In genomic region chr15:81131152-81131551, GRCm38 (mm10) we compare ENCODE assay signal across 23 mouse cellular contexts. TPM values are rescaled to one million over a fixed set of nuclear protein-coding genes. Genes with fewer than 3 reads are reported as not detected.
A peak's percentile ranks its signal among the peaks of the same experiment; 100 is the strongest.
DNase-seq lines count a peak whose midpoint lies in the region; ATAC-seq and TF ChIP-seq lines count a peak whose summit lies in the region.
"Had no signal": no experiment of that assay in that cellular context is flagged by ENCODE, and none has a peak within 500 bp of the region (broad histone marks: within the 10 kb centered on the region; RNA-seq: fewer than 3 reads in every experiment).

No protein-coding gene starts in this region.

- no peaks in the 10 kb centered on the region for H3K27me3 ChIP-seq in forebrain, embryonic 11.5 days (ENCODE audit: control insufficient read depth, insufficient read depth, low read length)
- H3K27me3 ChIP-seq in stomach, postnatal 0 days (ENCODE audit: control insufficient read depth, insufficient read depth, low read length) = no peaks in the 10 kb centered on the region
- H3K27me3 ChIP-seq: CH12.LX; embryonic facial prominence, embryonic 12.5 days; forebrain, embryonic 12.5 days; heart, embryonic 13.5 days; hindbrain, embryonic 12.5 days; intestine, embryonic 15.5 days; Patski had no signal

- H3K36me3 ChIP-seq in forebrain, embryonic 11.5 days (ENCODE audit: control insufficient read depth, insufficient read depth, low read length) = no peaks in the 10 kb centered on the region
- H3K36me3 ChIP-seq in stomach, postnatal 0 days (ENCODE audit: control insufficient read depth, insufficient read depth, low read length) = no peaks in the 10 kb centered on the region
- H3K36me3 ChIP-seq: embryonic facial prominence, embryonic 12.5 days; forebrain, embryonic 12.5 days; heart, embryonic 13.5 days; hindbrain, embryonic 12.5 days; intestine, embryonic 15.5 days had no signal

- no peak for DNase-seq in layer of hippocampus, adult 2 months (ENCODE audit: low spot score in 2 of 2)
- no peak for DNase-seq in layer of hippocampus, postnatal 36 days
- peak; percentile 42 for DNase-seq in CD4-positive helper T cell, adult 2 months (ENCODE audit: low read depth, low spot score)
- no peak for DNase-seq in forebrain, embryonic 11.5 days (ENCODE audit: low spot score)
- DNase-seq in stomach, postnatal 0 days (ENCODE audit: low spot score) = no peak
- DNase-seq: adrenal gland, adult 8-10 months; adrenal gland, postnatal 36 days; cerebellum, adult 11 months; cerebellum, adult 8-10 months; cerebellum, postnatal 14 days; gastrocnemius, postnatal 10 days; heart, postnatal 4 days had no signal

- 0 out of 2 replicates have a peak, but pooled peaks cover 2% of the 10 kb centered on the region for H3K4me1 ChIP-seq in forebrain, embryonic 11.5 days (replicated peaks; ENCODE audit: control insufficient read depth, insufficient read depth, low read length)
- no peaks in the 10 kb centered on the region for H3K4me1 ChIP-seq in stomach, postnatal 0 days (replicated peaks; ENCODE audit: control insufficient read depth, insufficient read depth)

- no peak overlapping the region for H3K4me2 ChIP-seq in forebrain, embryonic 11.5 days (ENCODE audit: low read depth, low read length, severe bottlenecking)
- H3K4me2 ChIP-seq in stomach, postnatal 0 days (replicated peaks; ENCODE audit: low read depth) = no peak overlapping the region
- H3K4me2 ChIP-seq: embryonic facial prominence, embryonic 12.5 days; forebrain, embryonic 12.5 days; heart, embryonic 13.5 days; hindbrain, embryonic 12.5 days; intestine, embryonic 15.5 days had no signal

- no peak overlapping the region for H3K9ac ChIP-seq in forebrain, embryonic 11.5 days (ENCODE audit: low read length)
- no peak overlapping the region for H3K9ac ChIP-seq in stomach, postnatal 0 days (ENCODE audit: low read length)
- H3K9ac ChIP-seq: embryonic facial prominence, embryonic 12.5 days; forebrain, embryonic 12.5 days; heart, embryonic 13.5 days; hindbrain, embryonic 12.5 days; intestine, embryonic 15.5 days had no signal

- peak; percentile 57 for ATAC-seq in CD4-positive, CD25-positive, alpha-beta regulatory T cell, adult 4 months
- peak; percentile 38 for ATAC-seq in inflammation-experienced regulatory T-cells, adult 6 months
- ATAC-seq in forebrain, embryonic 11.5 days (replicated peaks; ENCODE audit: low FRiP score) = no peak
- ATAC-seq in stomach, postnatal 0 days (ENCODE audit: low FRiP score, low TSS enrichment) = no peak
- ATAC-seq: forebrain, embryonic 16.5 days; hindbrain, embryonic 16.5 days; intestine, embryonic 15.5 days; Patski had no signal

- TF ChIP-seq EP300 in stomach, postnatal 0 days (optimal IDR thresholded peaks at IDR 0.05) = no peak

- no peak for TF ChIP-seq CTCF in layer of hippocampus, adult 2 months (conservative IDR thresholded peaks at IDR 0.05)
- no peak for TF ChIP-seq CTCF in stomach, postnatal 0 days (IDR thresholded peaks at IDR 0.05; ENCODE audit: low read depth)

- WGBS in forebrain, embryonic 11.5 days = 94% methylated on average over 5 of the region's 5 CpGs
- WGBS in stomach, postnatal 0 days = 83% methylated on average over 5 of the region's 5 CpGs

- no peak overlapping the region for H3K4me3 ChIP-seq in layer of hippocampus, adult 2 months
- H3K4me3 ChIP-seq in forebrain, embryonic 11.5 days (ENCODE audit: low read depth, low read length) = no peak overlapping the region
- H3K4me3 ChIP-seq in stomach, postnatal 0 days (ENCODE audit: low read depth, low read length) = no peak overlapping the region
- H3K4me3 ChIP-seq: embryonic facial prominence, embryonic 12.5 days; forebrain, embryonic 12.5 days; heart, embryonic 13.5 days; hindbrain, embryonic 12.5 days; intestine, embryonic 15.5 days had no signal

- H3K9me3 ChIP-seq in forebrain, embryonic 11.5 days (ENCODE audit: control insufficient read depth, low read length) = no peaks in the 10 kb centered on the region
- H3K9me3 ChIP-seq in stomach, postnatal 0 days (ENCODE audit: control insufficient read depth, low read length) = no peaks in the 10 kb centered on the region
- H3K9me3 ChIP-seq: embryonic facial prominence, embryonic 12.5 days; forebrain, embryonic 12.5 days; heart, embryonic 13.5 days; hindbrain, embryonic 12.5 days; intestine, embryonic 15.5 days had no signal

- H3K27ac ChIP-seq in layer of hippocampus, adult 2 months = peak overlapping the region; percentile 82; the same call in 1 of the 2 replicates
- H3K27ac ChIP-seq in forebrain, embryonic 11.5 days (ENCODE audit: low read depth, low read length) = no peak overlapping the region
- no peak overlapping the region for H3K27ac ChIP-seq in stomach, postnatal 0 days (replicated peaks)
- H3K27ac ChIP-seq: embryonic facial prominence, embryonic 12.5 days; forebrain, embryonic 12.5 days; heart, embryonic 13.5 days; hindbrain, embryonic 12.5 days; intestine, embryonic 15.5 days had no signal

RNA-seq across cellular contexts. Expression of gene Mrtfa, which starts 59.4 kb away (rescaled TPM):
- 100 to 1,000 TPM; 109 to 115 TPM for total RNA-seq in layer of hippocampus, adult 2 months (2021)
- 100 to 1,000 TPM in 1 of 2 experiments, 10 to 100 TPM in 1; 96.1 to 121 TPM for total RNA-seq in layer of hippocampus, postnatal 36 days (2021)
- 10 to 100 TPM; 41.0 to 78.2 TPM for polyA plus RNA-seq in CD4-positive, CD25-positive, alpha-beta regulatory T cell, adult 4 months (2017; shearing (Covaris generic))
- polyA plus RNA-seq in inflammation-experienced regulatory T-cells, adult 6 months (2017; shearing (Covaris generic)) = 10 to 100 TPM; 47.3 to 66.5 (median 48.1) TPM
- 29.7 and 30.5 TPM in 2 replicates for polyA plus RNA-seq in forebrain, embryonic 11.5 days (2014; fragmentation: Nextera tagmentation; extraction: Ambion mirVana)
- polyA plus RNA-seq in stomach, postnatal 0 days (2015; fragmentation: Nextera tagmentation; extraction: Ambion mirVana) = 12.6 and 14.3 TPM in 2 replicates

Comparison
In these comparisons a context has a peak if more than half of its experiments do, and no peak if none do; other contexts are left out.
1. ATAC-seq: peak in CD4-positive, CD25-positive, alpha-beta regulatory T cell, adult 4 months (single experiment) and inflammation-experienced regulatory T-cells, adult 6 months (single experiment); none in forebrain, embryonic 11.5 days (single experiment) and stomach, postnatal 0 days (single experiment).